Mouse (Mus musculus): ENCODE results near the gene Pgm2.

DNA sequence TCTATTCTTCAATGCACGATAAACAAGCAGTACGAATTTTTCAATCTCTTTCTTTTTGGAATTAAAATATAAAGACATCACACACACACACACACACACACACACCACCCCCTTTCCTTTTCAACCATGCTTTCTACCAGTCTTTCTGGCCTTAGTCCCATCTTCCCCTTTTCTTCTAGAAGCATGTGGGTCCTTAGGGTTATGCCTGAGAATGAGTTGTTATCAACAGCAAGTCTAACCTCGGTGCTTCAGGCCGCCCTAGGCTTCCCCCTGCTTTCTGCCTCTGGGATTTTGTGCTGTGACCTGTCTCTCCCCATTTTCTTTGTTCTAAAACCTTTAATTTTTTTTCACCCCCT lies 13.3 kb upstream of the Pgm2 start:
- TF ChIP-seq CTCF (IDR thresholded peaks at IDR 0.05; ENCODE audit: control insufficient read depth, insufficient read depth, insufficient replicate concordance, low read depth, low read length) (no peak), POLR2A (IDR thresholded peaks at IDR 0.05; ENCODE audit: control insufficient read depth, low read depth, low read length) (no peak)
